Mouse (Mus musculus): Measurements from ENCODE around the gene Cdc6. TPM values are rescaled to one million over a fixed set of nuclear protein-coding genes. Genes with fewer than 3 reads are reported as not detected.
A peak's percentile ranks its signal among the peaks of the same experiment; 100 is the strongest.

The Cdc6 gene
- polyA plus RNA-seq, 1 experiment from 2014 or later = 54.7 TPM

DNA sequence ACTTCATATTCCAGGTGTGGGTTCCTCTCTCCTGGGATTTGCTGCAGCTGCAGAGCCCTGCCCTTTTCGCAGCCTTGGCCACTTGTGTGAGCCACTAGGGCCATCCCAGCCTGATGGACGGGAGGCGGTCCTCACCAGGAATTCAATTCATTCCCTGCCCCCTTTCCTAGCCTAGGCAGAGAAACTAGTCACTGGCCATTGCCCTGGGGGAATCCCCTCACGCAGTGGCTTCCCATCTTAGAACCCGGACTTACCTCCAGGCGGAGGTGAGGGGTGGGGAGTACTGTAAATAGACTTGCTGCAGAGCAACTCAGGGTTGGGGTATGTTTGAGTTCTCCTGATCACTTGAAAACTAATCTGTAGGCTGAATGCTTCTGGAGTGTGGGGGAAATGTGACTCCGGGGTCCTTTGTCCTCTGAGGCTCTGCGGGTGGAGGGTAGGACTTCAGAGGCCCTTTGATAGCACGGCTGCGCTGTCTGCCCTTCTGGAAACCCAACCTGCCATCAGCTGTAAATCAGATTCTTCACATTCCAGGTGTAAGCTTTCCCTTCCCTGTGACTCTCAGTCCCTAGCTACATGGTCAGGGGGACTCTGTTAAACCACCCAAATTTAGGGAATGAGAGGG, 4.9 kb upstream of the Cdc6 start:
- peak overlapping the region; percentile 12 for H3K9ac ChIP-seq (ENCODE audit: low read length)
- peaks cover 16% of the 10 kb centered on the region for H3K4me1 ChIP-seq (replicated peaks; ENCODE audit: control insufficient read depth, insufficient read depth, low read length)
- H3K36me3 ChIP-seq (ENCODE audit: control insufficient read depth, insufficient read depth, low read length) = peaks cover 8% of the 10 kb centered on the region
- DNase-seq (ENCODE audit: low spot score) (peak; percentile 71), ATAC-seq (replicated peaks; ENCODE audit: low FRiP score) (no peak)
- no peak overlapping the region for H3K4me2 ChIP-seq (ENCODE audit: low read depth, low read length, severe bottlenecking)
- H3K4me3 ChIP-seq (ENCODE audit: low read depth, low read length) = no peak overlapping the region
- 3% methylated on average over 10 of the region's 10 CpGs for WGBS
- no peaks in the 10 kb centered on the region for H3K9me3 ChIP-seq (ENCODE audit: control insufficient read depth, low read length)
- peak overlapping the region; percentile 1 for H3K27ac ChIP-seq (ENCODE audit: low read depth, low read length)
- no peaks in the 10 kb centered on the region for H3K27me3 ChIP-seq (ENCODE audit: control insufficient read depth, insufficient read depth, low read length)

DNA sequence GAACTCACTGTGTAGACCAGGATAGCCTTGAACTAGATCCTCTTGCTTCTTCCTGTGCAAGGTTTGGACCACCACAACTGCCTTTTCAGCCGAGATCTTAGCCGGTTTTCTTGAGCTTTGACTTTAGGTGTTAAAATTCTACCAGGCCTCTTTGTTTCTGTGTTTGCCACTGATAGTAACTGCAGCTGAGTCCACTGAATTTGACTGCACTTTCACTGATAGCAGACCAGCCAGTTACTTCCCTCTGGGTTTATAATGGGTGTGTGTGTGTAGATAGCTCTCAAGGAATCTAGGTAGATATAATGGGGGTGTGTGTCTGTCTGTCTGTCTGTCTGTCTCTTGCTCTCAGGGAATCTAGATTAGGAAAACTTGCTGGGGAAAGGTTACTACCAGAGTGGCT, 3.0 kb upstream of the Cdc6 start:
- peaks cover 16% of the 10 kb centered on the region for H3K4me1 ChIP-seq (replicated peaks; ENCODE audit: control insufficient read depth, insufficient read depth, low read length)
- H3K4me3 ChIP-seq (ENCODE audit: low read depth, low read length) = no peak overlapping the region
- H3K9ac ChIP-seq (ENCODE audit: low read length) = no peak overlapping the region
- no peak overlapping the region for H3K4me2 ChIP-seq (ENCODE audit: low read depth, low read length, severe bottlenecking)
- H3K36me3 ChIP-seq (ENCODE audit: control insufficient read depth, insufficient read depth, low read length) = peaks cover 3% of the 10 kb centered on the region; the same call in 1 of the 2 replicates
- ATAC-seq (replicated peaks; ENCODE audit: low FRiP score) (no peak), DNase-seq (ENCODE audit: low spot score) (no peak)
- H3K27ac ChIP-seq (ENCODE audit: low read depth, low read length) = no peak overlapping the region
- WGBS = 84% methylated on average over 2 of the region's 2 CpGs
- H3K27me3 ChIP-seq (ENCODE audit: control insufficient read depth, insufficient read depth, low read length) = no peaks in the 10 kb centered on the region
- no peaks in the 10 kb centered on the region for H3K9me3 ChIP-seq (ENCODE audit: control insufficient read depth, low read length)

DNA sequence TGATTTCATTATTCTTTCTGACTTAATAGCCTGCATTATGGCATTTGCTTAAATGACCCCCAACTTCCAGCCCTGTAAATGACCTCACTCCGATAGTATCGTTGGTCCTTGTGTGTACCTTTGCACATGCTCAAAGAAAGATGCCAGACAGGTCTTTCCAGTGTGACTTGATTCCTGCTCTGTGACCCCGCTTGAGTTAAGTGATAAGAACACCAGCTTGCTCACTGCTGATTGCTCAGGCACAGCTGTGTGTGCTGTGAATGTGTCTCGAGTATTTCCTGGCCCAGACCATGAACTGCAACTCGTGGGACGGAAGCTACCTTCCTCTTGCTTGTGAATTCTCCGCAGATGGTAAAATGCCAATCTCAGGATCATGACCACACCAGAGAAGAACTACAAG, 2.6 kb upstream of the Cdc6 start:
- ATAC-seq (replicated peaks; ENCODE audit: low FRiP score) = no peak
- H3K27me3 ChIP-seq (ENCODE audit: control insufficient read depth, insufficient read depth, low read length) = no peaks in the 10 kb centered on the region
- H3K36me3 ChIP-seq (ENCODE audit: control insufficient read depth, insufficient read depth, low read length) = no peaks in the 10 kb centered on the region
- no peak for DNase-seq (ENCODE audit: low spot score)
- H3K4me1 ChIP-seq (replicated peaks; ENCODE audit: control insufficient read depth, insufficient read depth, low read length) = peaks cover 16% of the 10 kb centered on the region
- H3K4me2 ChIP-seq (ENCODE audit: low read depth, low read length, severe bottlenecking) = no peak overlapping the region
- H3K9ac ChIP-seq (ENCODE audit: low read length) = no peak overlapping the region
- H3K4me3 ChIP-seq (ENCODE audit: low read depth, low read length) = no peak overlapping the region
- H3K9me3 ChIP-seq (ENCODE audit: control insufficient read depth, low read length) = no peaks in the 10 kb centered on the region
- WGBS = 91% methylated on average over 7 of the region's 7 CpGs
- H3K27ac ChIP-seq (ENCODE audit: low read depth, low read length) = no peak overlapping the region

DNA sequence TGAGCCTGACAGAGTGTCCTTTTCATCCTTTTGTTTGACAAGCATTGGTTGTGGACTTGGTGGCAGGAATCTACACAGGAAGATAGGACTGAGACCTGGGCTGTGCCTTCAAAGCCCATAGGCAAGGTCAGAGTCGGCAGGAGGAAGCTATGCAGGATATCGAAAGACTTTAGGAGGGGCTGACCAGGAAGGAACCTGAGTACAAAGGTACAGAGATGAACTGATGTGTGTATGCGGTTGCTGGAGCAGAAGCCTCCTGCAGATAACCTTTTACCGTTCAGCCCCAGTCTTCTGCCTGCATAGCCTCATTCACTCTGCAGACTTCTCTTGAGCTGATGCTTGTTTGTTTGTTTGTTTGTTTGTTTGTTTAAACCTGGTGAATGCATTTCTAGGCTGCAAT, 2.0 kb upstream of the Cdc6 start:
- no peaks in the 10 kb centered on the region for H3K9me3 ChIP-seq (ENCODE audit: control insufficient read depth, low read length)
- no peaks in the 10 kb centered on the region; the same call in 1 of the 2 replicates for H3K36me3 ChIP-seq (ENCODE audit: control insufficient read depth, insufficient read depth, low read length)
- no peak overlapping the region for H3K4me3 ChIP-seq (ENCODE audit: low read depth, low read length)
- H3K4me1 ChIP-seq (replicated peaks; ENCODE audit: control insufficient read depth, insufficient read depth, low read length) = peaks cover 16% of the 10 kb centered on the region
- ATAC-seq (replicated peaks; ENCODE audit: low FRiP score) (no peak), DNase-seq (ENCODE audit: low spot score) (no peak)
- no peak overlapping the region for H3K27ac ChIP-seq (ENCODE audit: low read depth, low read length)
- WGBS = 95% methylated on average over 4 of the region's 4 CpGs
- no peak overlapping the region for H3K9ac ChIP-seq (ENCODE audit: low read length)
- H3K27me3 ChIP-seq (ENCODE audit: control insufficient read depth, insufficient read depth, low read length) = no peaks in the 10 kb centered on the region
- H3K4me2 ChIP-seq (ENCODE audit: low read depth, low read length, severe bottlenecking) = no peak overlapping the region

DNA sequence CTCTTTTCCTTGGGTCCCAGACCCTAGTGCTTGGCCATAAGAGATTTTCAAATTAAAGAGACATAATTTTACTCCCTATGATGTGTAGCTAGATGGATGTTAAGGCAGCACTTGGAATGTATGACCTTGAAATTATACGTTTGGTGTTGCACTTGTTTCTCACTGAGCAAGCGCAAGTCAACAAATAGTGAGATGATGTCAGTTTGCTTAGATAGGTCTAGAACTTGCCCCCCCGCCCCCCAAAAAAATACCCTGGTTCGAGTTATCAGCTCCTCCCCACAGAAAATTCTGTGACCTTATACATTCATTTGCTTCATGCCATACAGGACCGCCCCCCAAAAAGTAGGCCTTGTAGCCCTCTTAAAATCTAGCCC, 551 bp upstream of the Cdc6 start:
- no peak for DNase-seq (ENCODE audit: low spot score)
- no peaks in the 10 kb centered on the region for H3K9me3 ChIP-seq (ENCODE audit: control insufficient read depth, low read length)
- ATAC-seq (replicated peaks; ENCODE audit: low FRiP score) = no peak; the same call in 1 of the 2 replicates
- H3K4me3 ChIP-seq (ENCODE audit: low read depth, low read length) = peak overlapping the region; percentile 44; the same call in 1 of the 2 replicates
- H3K4me2 ChIP-seq (ENCODE audit: low read depth, low read length, severe bottlenecking) = peak overlapping the region; percentile 56
- no peaks in the 10 kb centered on the region; the same call in 1 of the 2 replicates for H3K36me3 ChIP-seq (ENCODE audit: control insufficient read depth, insufficient read depth, low read length)
- no peaks in the 10 kb centered on the region for H3K27me3 ChIP-seq (ENCODE audit: control insufficient read depth, insufficient read depth, low read length)
- whole genome bisulfite sequencing = 62% methylated on average over 5 of the region's 5 CpGs
- H3K27ac ChIP-seq (ENCODE audit: low read depth, low read length) = no peak overlapping the region
- peak overlapping the region; percentile 45; the same call in 1 of the 2 replicates for H3K9ac ChIP-seq (ENCODE audit: low read length)
- peaks cover 18% of the 10 kb centered on the region for H3K4me1 ChIP-seq (replicated peaks; ENCODE audit: control insufficient read depth, insufficient read depth, low read length)

DNA sequence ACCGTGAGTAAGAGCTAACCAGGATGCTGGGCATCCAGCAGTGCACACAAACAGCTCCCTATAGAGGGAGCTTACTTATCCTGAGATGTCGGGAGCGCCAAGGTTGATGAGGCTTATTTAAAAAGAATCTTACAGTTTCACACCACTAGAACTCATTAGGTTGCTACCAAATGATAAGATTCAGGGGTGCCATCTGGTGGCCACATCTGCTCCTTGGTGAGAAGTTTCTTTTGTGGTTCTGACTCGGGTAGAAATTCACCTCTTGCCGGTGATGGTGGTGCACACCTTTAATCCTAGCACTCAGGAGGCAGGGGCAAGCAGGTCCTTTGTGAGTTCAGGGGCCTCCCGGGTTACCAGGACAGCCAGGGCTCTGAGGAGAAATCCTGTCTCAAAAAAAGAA, 2.1 kb downstream of the Cdc6 start:
- H3K9me3 ChIP-seq (ENCODE audit: control insufficient read depth, low read length) = no peaks in the 10 kb centered on the region
- H3K4me2 ChIP-seq (ENCODE audit: low read depth, low read length, severe bottlenecking) = peak overlapping the region; percentile 74; the same call in 1 of the 2 replicates
- H3K36me3 ChIP-seq (ENCODE audit: control insufficient read depth, insufficient read depth, low read length) = no peaks in the 10 kb centered on the region; the same call in 1 of the 2 replicates
- H3K27me3 ChIP-seq (ENCODE audit: control insufficient read depth, insufficient read depth, low read length) = no peaks in the 10 kb centered on the region
- peaks cover 2% of the 10 kb centered on the region; the same call in 1 of the 2 replicates for H3K4me1 ChIP-seq (replicated peaks; ENCODE audit: control insufficient read depth, insufficient read depth, low read length)
- ATAC-seq (replicated peaks; ENCODE audit: low FRiP score) = no peak
- WGBS = 56% methylated on average over 6 of the region's 6 CpGs
- no peak for DNase-seq (ENCODE audit: low spot score)
- H3K4me3 ChIP-seq (ENCODE audit: low read depth, low read length) = 0 out of 2 replicates have a peak overlapping the region, but pooled peaks have one; percentile 0
- no peak overlapping the region for H3K9ac ChIP-seq (ENCODE audit: low read length)
- no peak overlapping the region for H3K27ac ChIP-seq (ENCODE audit: low read depth, low read length)

DNA sequence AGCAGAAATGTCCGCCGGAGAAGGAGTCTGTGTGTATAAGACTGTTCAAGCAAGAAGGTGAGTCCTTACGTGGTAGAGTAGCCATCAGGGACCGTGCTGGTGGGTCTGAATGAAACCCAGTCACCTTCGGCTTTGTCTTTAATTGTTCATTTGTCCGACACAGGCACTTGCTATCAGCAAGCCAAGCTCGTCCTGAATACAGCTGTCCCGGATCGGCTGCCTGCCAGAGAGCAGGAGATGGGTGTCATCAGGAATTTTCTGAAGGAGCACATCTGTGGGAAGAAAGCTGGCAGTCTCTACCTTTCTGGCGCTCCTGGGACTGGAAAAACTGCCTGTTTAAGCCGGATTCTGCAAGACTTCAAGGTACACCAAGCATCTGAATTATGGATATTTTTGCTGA, 2.8 kb downstream of the Cdc6 start:
- H3K36me3 ChIP-seq (ENCODE audit: control insufficient read depth, insufficient read depth, low read length) = no peaks in the 10 kb centered on the region; the same call in 1 of the 2 replicates
- WGBS = 93% methylated on average over 11 of the region's 11 CpGs
- H3K9ac ChIP-seq (ENCODE audit: low read length) = no peak overlapping the region
- ATAC-seq (replicated peaks; ENCODE audit: low FRiP score) (no peak), DNase-seq (ENCODE audit: low spot score) (no peak)
- no peak overlapping the region for H3K4me2 ChIP-seq (ENCODE audit: low read depth, low read length, severe bottlenecking)
- no peak overlapping the region for H3K27ac ChIP-seq (ENCODE audit: low read depth, low read length)
- no peak overlapping the region for H3K4me3 ChIP-seq (ENCODE audit: low read depth, low read length)
- no peaks in the 10 kb centered on the region for H3K9me3 ChIP-seq (ENCODE audit: control insufficient read depth, low read length)
- H3K4me1 ChIP-seq (replicated peaks; ENCODE audit: control insufficient read depth, insufficient read depth, low read length) = peaks cover 2% of the 10 kb centered on the region; the same call in 1 of the 2 replicates
- no peaks in the 10 kb centered on the region for H3K27me3 ChIP-seq (ENCODE audit: control insufficient read depth, insufficient read depth, low read length)

DNA sequence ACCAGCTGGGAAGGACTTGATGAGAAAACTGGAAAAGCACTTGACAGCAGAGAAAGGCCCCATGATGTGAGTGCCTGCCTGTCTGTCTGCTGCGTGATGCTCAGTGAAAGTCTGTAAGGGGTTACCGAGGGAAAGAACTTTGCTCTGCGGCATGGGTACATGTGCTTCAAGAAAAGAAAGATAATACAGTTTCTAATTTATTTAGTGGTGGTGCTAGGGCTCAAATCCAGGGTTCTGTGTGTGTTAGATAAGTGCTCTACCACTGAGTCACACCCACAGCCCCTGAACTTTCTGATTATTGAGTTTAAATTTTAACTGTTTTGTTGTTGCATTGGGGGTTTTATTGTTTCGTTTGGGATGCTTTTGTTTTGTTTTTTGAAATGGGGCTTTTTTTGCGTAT, 3.9 kb downstream of the Cdc6 start:
- no peak for ATAC-seq (replicated peaks; ENCODE audit: low FRiP score)
- WGBS = 91% methylated on average over 5 of the region's 5 CpGs

DNA sequence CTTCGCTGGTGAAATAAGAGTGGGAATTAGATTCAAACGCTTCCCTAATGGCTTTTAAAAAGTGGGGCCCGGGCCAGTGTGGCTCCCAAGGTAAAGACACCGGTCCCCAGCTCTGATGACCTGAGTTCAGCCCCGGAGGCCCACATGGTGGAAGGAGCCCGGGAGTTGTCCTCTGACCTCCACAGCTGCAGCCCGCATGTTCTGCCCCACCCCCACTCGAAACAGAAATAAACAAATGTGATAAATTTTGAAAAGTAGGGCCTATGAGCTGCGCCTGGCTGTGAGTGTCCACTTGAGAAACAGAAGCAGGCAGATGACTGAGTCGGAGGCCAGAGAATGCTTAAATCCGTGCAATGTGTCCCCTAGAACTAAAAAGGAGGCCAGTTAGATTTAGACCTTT, 6.6 kb downstream of the Cdc6 start:
- DNase-seq (ENCODE audit: low spot score) = no peak
- Histone ChIP-seq H3K27me3 (ENCODE audit: control insufficient read depth, insufficient read depth, low read length) (no peaks in the 10 kb centered on the region), H3K4me1 (replicated peaks; ENCODE audit: control insufficient read depth, insufficient read depth, low read length) (peaks cover 2% of the 10 kb centered on the region; the same call in 1 of the 2 replicates), H3K27ac (ENCODE audit: low read depth, low read length) (no peak overlapping the region), H3K4me2 (ENCODE audit: low read depth, low read length, severe bottlenecking) (no peak overlapping the region), H3K9ac (ENCODE audit: low read length) (no peak overlapping the region), H3K4me3 (ENCODE audit: low read depth, low read length) (no peak overlapping the region), H3K36me3 (ENCODE audit: control insufficient read depth, insufficient read depth, low read length) (no peaks in the 10 kb centered on the region; the same call in 1 of the 2 replicates), H3K9me3 (ENCODE audit: control insufficient read depth, low read length) (no peaks in the 10 kb centered on the region)
- WGBS = 85% methylated on average over 11 of the region's 11 CpGs
- ATAC-seq (replicated peaks; ENCODE audit: low FRiP score) = no peak

More for the DNA sequence above, 3.9 kb downstream of the Cdc6 start:
- Histone ChIP-seq H3K27ac (ENCODE audit: low read depth, low read length) (no peak overlapping the region), H3K27me3 (ENCODE audit: control insufficient read depth, insufficient read depth, low read length) (no peaks in the 10 kb centered on the region), H3K4me2 (ENCODE audit: low read depth, low read length, severe bottlenecking) (no peak overlapping the region), H3K9me3 (ENCODE audit: control insufficient read depth, low read length) (no peaks in the 10 kb centered on the region), H3K4me3 (ENCODE audit: low read depth, low read length) (no peak overlapping the region), H3K36me3 (ENCODE audit: control insufficient read depth, insufficient read depth, low read length) (no peaks in the 10 kb centered on the region; the same call in 1 of the 2 replicates), H3K9ac (ENCODE audit: low read length) (no peak overlapping the region), H3K4me1 (replicated peaks; ENCODE audit: control insufficient read depth, insufficient read depth, low read length) (peaks cover 2% of the 10 kb centered on the region; the same call in 1 of the 2 replicates)
- DNase-seq (ENCODE audit: low spot score) = no peak
